Mouse (Mus musculus): Measurements from ENCODE around the gene Lemd2.
A peak's percentile ranks its signal among the peaks of the same experiment; 100 is the strongest.

- TF ChIP-seq CTCF (IDR thresholded peaks at IDR 0.05) (peak; percentile 68), POLR2A (IDR thresholded peaks at IDR 0.05; ENCODE audit: insufficient read depth, low read depth, low read length) (no peak)
Measured at GRCm38 (mm10) chr17:27165054-27165773, 39.1 kb downstream of the Lemd2 start.

All from heart, adult 2 months (tissue).